Mouse (Mus musculus) liver, adult (tissue): ENCODE results near the gene Haus7.

Experiments
- GATA4 ChIP-seq: IDR thresholded peaks from 2 replicates; pipeline ENCODE4 v1.6.1; 2014; ENCODE audit warnings: mild to moderate bottlenecking, low read length; ENCODE audit not compliant: insufficient replicate concordance

The Haus7 gene

DNA sequence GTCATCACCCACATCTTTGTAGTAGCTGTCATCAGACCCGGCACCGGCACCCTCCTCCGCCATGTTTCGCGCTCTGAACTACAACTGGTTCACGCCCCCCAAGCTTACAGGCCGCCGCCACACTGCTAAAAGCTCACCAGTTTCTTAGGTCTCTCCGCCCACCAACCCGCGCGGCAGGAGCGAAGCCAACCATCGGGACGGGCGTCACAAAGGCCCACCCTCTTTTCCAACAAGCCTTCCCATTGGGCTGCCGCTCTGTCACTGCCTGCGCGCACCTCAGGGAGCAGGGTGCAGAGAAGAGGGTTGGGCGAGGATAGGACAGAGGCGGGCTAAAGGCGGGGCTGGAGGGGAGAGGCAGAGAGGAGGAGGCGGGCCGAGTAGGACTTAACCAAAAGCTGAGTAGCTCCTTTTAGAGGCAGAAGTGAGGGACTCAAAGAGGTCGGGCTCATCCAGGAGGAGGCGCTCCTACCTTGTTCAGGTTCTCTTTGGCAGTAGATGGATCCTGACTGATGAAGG lies at the start of gene Haus7:
Gene Haus7, minus strand, starts transcription at position 168 of the 516 bp plus-strand sequence.
- TF ChIP-seq GATA4 = no peak

DNA sequence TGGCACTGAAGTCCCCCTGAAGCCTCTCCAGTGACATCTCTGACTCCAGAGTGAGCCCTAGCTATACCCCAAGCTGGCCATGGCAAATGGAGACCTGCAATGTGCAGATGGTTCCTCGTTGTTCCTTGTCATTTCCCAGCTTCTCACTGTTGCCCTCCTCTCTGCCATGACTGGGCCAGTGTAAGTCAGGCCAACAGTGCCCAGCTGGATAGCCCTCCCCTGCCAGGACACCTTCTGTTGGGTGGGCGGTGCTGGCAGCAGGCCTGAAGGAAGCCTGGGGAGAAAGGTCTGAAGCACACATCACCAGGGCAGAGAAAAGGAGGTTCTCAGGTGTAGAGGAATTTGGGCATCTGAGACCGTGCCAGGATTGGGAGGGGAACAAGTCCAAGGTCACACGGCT lies 47.7 kb upstream of the Haus7 start:
- no peak for TF ChIP-seq GATA4

DNA sequence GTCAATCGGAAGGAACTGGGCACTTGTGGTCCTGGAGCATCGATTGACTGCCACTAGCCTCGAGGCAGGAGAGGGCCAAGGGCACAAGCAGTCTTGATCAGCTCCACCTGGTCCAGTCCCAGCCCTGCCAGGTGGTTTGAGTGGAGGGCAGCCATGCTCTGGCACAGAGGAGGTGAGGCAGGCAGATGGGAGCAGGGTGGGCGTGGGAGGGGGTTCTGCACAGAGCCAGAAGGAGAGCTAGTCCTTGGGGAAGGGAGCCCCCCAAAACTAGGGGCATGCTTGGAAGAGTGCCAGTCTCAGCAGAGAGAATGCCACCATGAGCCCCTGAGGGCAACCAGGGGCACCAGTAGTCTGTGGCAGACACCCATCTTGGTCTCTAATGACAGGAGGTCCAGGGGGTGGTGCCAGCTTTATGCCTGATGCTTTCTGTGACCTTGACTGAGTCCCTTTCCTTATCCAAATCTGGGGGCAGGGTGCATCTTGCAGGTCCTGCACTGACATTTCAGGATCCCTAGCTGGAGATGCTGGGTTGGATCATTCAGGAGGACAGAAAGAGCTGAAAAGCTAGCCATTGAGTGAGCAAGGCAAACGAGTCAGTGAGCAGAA lies 46.4 kb upstream of the Haus7 start:
- TF ChIP-seq GATA4 = no peak

DNA sequence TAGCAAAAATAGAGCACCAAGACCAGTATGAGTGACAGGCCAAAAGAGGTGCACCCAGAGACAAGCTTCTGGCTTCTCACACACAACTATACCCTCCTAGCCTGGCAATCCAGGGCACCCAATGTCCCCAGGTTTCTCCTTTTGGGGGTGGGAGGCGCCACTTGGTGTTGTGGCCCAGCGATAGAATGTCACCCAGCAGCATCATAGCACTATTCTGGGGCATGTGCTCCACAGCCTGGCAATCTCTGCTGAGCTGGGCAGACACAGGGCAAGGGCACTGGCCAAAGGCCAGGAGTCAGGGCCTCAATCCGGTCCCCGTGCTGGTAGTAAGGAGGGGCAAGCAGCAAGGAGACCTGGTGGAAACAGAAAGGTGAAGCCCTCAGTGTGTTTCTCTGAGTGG lies 37.9 kb upstream of the Haus7 start:
- TF ChIP-seq GATA4 = no peak

DNA sequence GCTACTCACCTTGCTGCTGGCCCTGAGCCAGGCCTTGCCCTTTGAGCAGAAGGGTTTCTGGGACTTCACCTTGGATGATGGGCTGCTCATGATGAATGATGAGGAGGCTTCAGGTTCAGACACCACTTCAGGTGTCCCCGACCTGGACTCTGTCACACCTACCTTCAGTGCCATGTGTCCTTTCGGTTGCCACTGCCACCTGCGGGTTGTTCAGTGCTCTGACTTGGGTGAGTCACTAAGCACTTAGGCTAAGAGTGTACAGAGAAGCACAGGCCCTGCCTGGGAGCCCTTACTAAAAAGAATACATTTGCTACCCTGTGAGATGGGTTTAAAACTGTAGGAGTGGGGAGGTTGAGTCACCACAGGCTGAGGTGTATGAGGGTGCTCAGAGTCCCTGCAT lies 32.0 kb upstream of the Haus7 start:
- no peak for TF ChIP-seq GATA4

DNA sequence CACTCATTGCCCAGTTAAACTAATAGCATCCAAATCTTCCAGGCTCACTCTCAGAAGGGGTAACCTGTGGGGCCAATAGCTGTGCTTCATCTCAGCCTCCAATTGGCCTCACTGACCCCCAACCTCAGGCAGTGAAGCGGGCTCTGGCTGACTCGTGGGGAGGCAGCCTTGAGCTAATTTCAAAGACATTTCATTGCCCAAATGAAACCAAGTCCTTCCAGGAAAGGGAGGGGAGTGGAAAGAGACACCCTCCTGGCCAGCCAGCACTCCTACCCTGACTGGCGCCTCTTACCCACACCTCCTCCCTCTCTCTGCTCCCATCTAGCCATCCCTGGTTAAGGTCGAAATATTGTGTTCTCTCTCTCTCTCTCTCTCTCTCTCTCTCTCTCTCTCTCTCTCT lies 31.3 kb upstream of the Haus7 start:
- TF ChIP-seq GATA4 = no peak

DNA sequence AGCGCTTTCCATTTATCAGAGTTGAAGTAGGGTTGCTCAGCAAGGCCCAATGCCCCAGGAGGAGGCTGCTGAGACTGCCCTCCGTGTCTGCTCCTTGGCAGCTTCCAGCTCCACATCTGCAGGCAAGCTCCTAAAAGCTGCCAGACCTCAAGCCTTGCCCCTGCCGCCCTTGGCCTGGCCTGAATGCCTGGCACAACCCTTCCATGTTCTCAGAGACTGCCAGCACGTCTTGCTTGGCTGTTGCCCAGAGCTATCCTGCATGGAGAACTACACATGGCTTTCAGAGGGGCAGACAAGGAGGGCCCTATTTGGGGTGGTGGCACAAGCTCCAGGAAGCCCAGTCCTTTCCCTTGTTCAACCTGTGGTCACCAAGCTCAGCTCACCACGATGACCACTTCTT lies 28.1 kb upstream of the Haus7 start:
- TF ChIP-seq GATA4 = no peak

DNA sequence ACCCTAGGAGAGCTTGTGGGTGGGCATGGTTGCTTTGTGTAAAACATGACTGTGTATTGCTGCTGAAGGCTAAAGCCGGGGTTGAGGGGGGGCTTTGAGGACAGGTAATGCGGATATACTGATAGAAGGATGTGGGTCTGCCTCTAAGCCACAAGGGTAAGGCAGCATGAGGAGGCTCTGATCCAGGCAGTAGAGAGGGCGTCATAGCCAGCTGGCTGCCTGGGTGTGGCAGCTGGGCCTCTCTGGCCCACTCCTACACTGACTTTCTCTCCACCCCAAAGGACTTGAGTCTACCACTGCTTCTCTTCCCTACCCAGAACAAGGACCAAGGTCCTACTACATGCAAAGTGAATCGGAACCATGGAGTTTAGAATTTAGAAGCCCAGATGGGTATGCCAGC lies 26.0 kb upstream of the Haus7 start:
- TF ChIP-seq GATA4 = no peak

DNA sequence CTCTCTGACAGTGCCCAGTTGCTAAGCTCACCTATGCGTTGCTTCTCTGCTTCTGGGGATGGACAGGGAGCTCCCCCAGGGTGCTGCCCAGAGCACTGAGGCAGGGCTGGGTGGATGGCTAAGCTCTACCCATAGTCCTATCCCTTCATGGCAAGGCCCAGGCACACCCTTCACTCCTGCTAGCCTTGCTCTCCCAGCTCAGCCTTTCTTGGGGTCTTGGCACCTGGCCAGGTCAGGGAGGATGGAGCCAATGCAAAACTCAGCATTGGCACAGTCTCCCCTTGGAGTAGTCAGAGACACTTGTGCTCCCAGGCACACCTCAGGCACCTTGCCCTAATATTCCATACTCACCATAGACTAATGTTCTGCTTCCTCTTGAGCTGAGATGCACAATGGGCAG lies 25.2 kb upstream of the Haus7 start:
- no peak for TF ChIP-seq GATA4

DNA sequence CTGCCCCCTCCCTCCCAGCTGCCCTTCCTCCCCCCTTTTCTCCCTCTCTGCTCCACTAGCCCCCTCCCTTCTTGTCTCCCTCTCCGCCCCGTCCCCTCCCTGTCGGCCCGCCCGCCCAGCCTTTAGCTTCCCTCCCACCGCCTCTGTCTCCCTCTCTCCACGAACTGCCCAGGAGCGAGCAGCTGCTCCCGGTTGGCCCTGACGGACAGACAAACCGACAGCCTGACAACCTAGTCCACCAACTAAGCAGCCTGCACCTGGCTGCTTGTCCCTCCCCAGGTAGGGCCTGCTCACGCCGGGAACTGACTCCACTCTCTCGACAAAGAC lies 24.6 kb upstream of the Haus7 start, which contains the start of gene Bgn:
Gene Bgn, plus strand, starts transcription at position 119 of the 327 bp plus-strand sequence.
- TF ChIP-seq GATA4 = no peak

DNA sequence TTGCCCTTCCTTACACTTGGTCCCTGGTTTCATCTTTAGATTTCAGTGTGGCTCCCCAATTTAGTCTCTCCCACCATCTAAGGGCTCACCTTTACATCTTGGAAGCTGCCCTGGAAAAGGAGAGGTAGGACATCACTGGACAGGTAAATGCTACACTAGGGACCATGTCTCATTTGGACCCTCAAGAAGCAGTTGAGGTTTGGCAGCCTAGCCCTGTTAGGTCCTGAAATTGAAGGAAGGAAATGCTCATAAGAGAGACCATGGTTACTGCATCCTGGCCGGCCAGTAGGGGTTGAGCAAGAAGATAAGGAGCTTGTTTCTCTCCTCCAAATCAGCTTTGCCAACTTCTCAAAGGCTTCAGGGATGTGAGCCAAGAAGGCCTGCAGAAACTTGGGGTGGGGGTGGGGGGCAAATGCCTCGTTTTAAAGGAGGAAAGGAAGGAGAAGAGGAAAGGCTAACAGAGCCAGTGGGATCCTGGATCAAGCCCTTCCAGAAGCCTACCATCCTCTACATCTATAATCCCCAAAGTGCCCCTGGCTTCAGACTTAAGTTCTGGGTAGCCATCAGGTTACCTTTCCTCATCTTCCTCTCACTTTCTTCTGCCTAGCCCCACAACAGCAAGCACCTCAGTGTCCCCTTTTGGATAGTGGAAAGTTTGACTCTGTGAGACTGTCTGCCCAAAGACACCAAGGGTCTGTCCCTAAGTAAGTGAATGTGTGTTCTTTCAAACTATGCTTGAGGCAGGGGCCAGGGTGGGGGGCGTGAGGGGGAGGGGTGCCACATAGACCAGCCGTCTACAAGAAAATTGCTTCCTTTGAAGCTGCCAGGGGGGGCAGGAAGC lies 24.0 kb upstream of the Haus7 start:
- TF ChIP-seq GATA4 = peak; percentile 59; the same call in 1 of the 2 replicates

DNA sequence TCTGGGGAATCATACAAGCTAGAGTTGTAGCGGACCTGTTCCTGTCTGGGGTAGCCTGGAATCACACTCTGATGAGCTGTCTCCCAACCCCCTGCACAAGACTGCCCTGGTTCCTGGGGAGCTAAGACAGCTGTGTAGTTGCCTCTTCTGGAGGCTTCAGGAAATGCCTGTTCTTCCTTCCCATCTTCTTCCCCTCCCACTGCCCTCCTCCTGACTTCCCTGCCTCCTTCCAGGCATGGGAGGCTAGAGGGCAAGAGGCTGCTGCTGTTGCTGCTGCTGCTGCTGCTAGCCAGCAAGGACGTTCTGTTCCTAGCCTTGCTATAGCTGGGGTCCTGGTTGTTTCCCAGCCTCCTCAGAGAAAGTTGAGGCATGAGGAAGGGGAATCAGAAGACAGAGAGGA lies 21.5 kb upstream of the Haus7 start:
- no peak; the same call in 1 of the 2 replicates for TF ChIP-seq GATA4

DNA sequence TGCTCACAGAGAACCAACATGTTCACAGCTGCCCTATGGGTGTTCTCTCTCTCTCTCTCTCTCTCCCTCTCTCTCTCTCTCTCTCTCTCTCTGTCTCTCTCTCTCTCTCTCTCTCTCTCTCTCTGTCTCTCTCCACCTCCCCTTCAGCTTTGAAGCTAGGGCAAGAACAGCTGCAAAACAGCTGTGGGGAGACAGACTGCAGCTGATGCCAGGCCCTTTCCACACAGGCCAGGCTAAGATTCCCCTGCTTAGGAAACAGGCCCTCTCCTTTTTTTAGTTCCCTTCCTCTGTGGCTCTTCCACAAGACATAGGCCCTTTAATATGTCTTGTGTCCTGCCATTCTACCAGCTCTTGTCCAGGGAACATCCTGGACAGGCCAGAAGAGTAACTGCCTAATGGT lies 20.8 kb upstream of the Haus7 start:
- TF ChIP-seq GATA4 = no peak

DNA sequence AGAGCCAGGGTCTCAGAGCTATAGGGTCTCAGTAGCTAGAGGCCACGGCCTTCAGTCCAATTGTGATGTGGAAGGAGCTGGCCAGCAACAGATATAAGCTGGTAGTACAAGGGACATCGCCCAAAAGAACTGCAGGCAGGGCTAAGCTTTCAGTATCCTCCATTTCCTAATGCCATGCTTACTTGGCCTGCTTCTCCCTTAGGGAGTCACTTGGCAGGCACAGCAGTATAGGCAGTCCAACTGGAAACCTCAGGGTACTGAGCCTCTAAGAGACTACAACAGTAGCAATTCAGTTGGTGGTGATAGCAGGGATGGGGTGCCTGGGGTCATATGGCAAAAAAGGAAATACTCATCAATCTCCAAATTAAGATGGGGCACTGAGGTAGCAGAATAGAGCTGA lies 18.7 kb upstream of the Haus7 start:
- no peak for TF ChIP-seq GATA4

DNA sequence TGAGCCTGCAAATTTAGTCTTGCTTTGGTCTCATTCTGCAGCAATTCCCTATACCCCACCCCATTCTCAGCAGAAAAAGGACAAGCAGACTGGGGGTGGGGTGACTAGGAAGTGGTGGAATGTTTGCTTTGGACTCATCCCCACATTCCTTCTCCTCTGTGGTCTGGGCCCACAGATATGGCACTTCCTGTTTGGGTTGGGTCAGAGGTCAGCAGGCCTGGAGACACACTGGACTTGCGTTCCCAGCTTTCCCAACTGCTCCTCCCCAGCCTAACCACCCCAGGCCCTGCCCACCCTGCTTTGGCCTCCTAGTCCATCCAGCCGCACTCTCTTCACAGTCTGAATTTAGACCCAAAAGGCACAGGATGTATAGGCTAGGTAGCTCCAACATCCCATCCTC lies 17.8 kb upstream of the Haus7 start:
- TF ChIP-seq GATA4 = peak; percentile 75; the same call in 1 of the 2 replicates

DNA sequence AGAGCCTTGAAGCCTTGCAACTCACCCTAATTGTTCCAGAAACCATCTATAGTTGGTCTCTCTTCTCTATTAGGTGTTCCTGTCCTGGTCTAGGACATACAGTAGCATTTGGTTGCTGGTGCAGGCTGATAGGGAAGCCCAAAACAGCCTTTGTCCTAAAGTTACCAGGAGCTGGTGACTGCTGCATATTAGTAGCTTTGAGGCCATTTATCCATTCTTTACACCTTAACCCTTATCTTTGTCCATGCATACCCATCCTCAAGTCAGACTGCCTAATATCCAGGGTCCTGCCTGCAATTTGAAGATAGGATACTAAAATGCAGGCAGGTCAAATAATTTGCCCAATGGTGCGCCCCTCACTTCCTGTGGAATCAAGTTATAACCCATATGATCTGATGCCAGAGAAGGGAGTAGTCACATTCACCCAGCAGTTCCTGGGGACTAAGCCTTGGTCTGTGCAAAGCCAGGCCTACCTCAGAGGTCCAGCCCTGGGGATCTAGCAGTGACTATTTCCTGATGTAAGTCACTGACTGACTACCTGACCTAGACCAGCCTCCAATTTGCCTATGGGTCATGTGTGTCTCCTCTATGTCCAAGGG lies 16.9 kb upstream of the Haus7 start:
- no peak for TF ChIP-seq GATA4

DNA sequence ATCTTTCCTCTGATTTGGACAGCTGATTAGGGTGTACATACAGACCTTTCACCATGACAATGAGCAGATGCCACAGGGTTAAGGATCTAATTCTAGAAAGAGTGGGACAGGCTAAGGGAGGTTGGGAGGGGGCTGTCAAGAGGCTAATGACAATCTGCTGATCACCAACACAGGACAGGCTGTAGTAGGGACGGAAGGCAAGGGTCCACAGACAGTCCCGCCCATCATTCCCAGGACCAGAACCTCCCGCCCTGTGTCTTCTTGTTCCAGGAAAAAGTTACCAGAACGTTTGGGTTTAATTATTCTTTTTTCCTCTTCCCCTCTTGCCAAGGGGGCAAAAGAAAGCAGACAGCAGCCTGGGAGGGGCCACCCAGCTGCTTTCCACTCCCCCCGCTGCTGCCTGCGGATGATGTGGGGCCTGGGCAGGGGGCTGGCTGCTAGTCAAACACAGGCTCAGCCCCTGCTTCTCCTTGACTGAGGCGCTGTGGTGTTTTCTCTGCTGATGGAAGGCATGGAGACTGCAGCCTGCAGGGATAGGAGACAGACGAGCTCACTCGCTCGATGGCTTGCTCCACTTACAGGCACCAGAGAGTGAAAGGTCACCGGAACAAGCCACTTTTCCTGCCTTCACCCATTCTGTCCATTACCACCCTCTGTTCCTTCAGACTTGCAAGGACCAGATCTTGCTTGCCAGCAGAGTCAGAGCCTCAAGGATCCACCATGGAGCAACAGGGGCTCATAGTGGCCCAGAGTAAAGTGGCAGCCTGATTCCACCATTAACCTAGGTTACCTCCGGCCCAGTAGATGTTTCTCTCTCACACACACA lies 15.7 kb upstream of the Haus7 start:
- TF ChIP-seq GATA4 = no peak
